Mouse (Mus musculus): ENCODE data around the gene Hspa12b.
"Not testable (repeated sequence)": the region's sequence is repeated elsewhere in the genome, so short reads cannot be mapped to it uniquely, and the experiment has no call there.

Gene Hspa12b
- long read RNA-seq, experiment 1, partial matches to known transcripts, result 0 of 2 reads
- long read RNA-seq, experiment 1, other reads (novel, unspliced or antisense), result 1 of 2 reads
- long read RNA-seq, experiment 2, partial matches to known transcripts, result 0 of 4 reads
- long read RNA-seq, experiment 2, other reads (novel, unspliced or antisense), result 4 of 4 reads

- intact Hi-C loops (cut with DNase I), result no loop called here
Measured at GRCm38 (mm10) chr2:131127161-131127730, at the start of gene Hspa12b. Hspa12b (plus strand) TSS chr2:131127280.

GRCm38 (mm10) chr2:131080507-131080906 lies 46.6 kb upstream of the Hspa12b start:
- intact Hi-C loops (cut with DNase I), result no loop called here

- intact Hi-C loops (cut with DNase I), result no loop called here
Measured at GRCm38 (mm10) chr2:131084206-131084605, 42.9 kb upstream of the Hspa12b start.

- intact Hi-C loops (cut with DNase I), result no loop called here
Measured at GRCm38 (mm10) chr2:131086667-131087390, 40.3 kb upstream of the Hspa12b start, which contains the start of gene Siglec1. Siglec1 (minus strand) TSS chr2:131086765.

- intact Hi-C loops (cut with DNase I), result no loop called here
Measured at GRCm38 (mm10) chr2:131088581-131088980, 38.5 kb upstream of the Hspa12b start.

GRCm38 (mm10) chr2:131089634-131090033 lies 37.4 kb upstream of the Hspa12b start:
- intact Hi-C loops (cut with DNase I), result loop anchor here (10.0 kb wide), 1 partner anchor 425 kb away; no protein-coding TSS in a partner anchor

GRCm38 (mm10) chr2:131090852-131091251 lies 36.2 kb upstream of the Hspa12b start:
- intact Hi-C loops (cut with DNase I), result loop anchor here (10.0 kb wide), 1 partner anchor 424 kb away; no protein-coding TSS in a partner anchor

- intact Hi-C loops (cut with DNase I), result loop anchor here (10.0 kb wide), 1 partner anchor 421 kb away; no protein-coding TSS in a partner anchor
Measured at GRCm38 (mm10) chr2:131093577-131093976, 33.5 kb upstream of the Hspa12b start.

- intact Hi-C loops (cut with DNase I), result loop anchor here (1.0 to 10.0 kb wide), 5 partner anchors 47 to 420 kb away; partner anchors contain the start of gene 1700037H04Rik
Measured at GRCm38 (mm10) chr2:131094823-131095222, 32.3 kb upstream of the Hspa12b start.

GRCm38 (mm10) chr2:131096101-131096795 lies 30.8 kb upstream of the Hspa12b start:
- intact Hi-C loops (cut with DNase I), result loop anchor here (5.0 to 10.0 kb wide), 4 partner anchors 46 to 419 kb away; no protein-coding TSS in a partner anchor

GRCm38 (mm10) chr2:131097087-131097486 lies 30.0 kb upstream of the Hspa12b start:
- intact Hi-C loops (cut with DNase I), result loop anchor here (5.0 to 10.0 kb wide), 4 partner anchors 45 to 418 kb away; no protein-coding TSS in a partner anchor

GRCm38 (mm10) chr2:131101530-131101929 lies 25.6 kb upstream of the Hspa12b start:
- intact Hi-C loops (cut with DNase I), result no loop called here

- intact Hi-C loops (cut with DNase I), result no loop called here
Measured at GRCm38 (mm10) chr2:131104021-131104420, 23.1 kb upstream of the Hspa12b start.

- intact Hi-C loops (cut with DNase I), result not testable (repeated sequence)
Measured at GRCm38 (mm10) chr2:131105061-131105460, 22.0 kb upstream of the Hspa12b start.

- intact Hi-C loops (cut with DNase I), result no loop called here
Measured at GRCm38 (mm10) chr2:131105989-131106388, 21.1 kb upstream of the Hspa12b start.

- intact Hi-C loops (cut with DNase I), result no loop called here
Measured at GRCm38 (mm10) chr2:131118968-131119574, 8.0 kb upstream of the Hspa12b start.

- intact Hi-C loops (cut with DNase I), result no loop called here
Measured at GRCm38 (mm10) chr2:131124166-131124565, 2.9 kb upstream of the Hspa12b start.

GRCm38 (mm10) chr2:131125157-131125963 lies 1.7 kb upstream of the Hspa12b start:
- intact Hi-C loops (cut with DNase I), result no loop called here

GRCm38 (mm10) chr2:131125964-131126815 lies 890 bp upstream of the Hspa12b start:
- intact Hi-C loops (cut with DNase I), result no loop called here
